Mouse (Mus musculus) layer of hippocampus, adult 2 months (tissue): ENCODE results near the gene Arhgap27. TPM values are rescaled to one million over a fixed set of nuclear protein-coding genes. Genes with fewer than 3 reads are reported as not detected.
"Not testable (repeated sequence)": the region's sequence is repeated elsewhere in the genome, so short reads cannot be mapped to it uniquely, and the experiment has no call there.

Source experiments
- DNase-seq, 2 experiments: peaks; one replicate each; pipeline ENCODE4 v3.0.0; 2022; ENCODE audit warnings: low spot score in 2 of 2
- H3K27ac ChIP-seq: fragments of 200-600 bp; 2 replicates; pipeline ENCODE4 v1.8.1; 2022
- H3K4me3 ChIP-seq: fragments of 200-600 bp; 2 replicates; pipeline ENCODE4 v1.8.1; 2022; ENCODE audit warnings: mild to moderate bottlenecking
- CTCF ChIP-seq: fragments of 200-600 bp; conservative IDR thresholded peaks from 2 replicates; pipeline ENCODE4 v1.8.1; 2022; ENCODE audit warnings: antibody characterized with exemption, mild to moderate bottlenecking, moderate library complexity
- total RNA-seq, 2 experiments: library from RNA; stranded (reverse); gene quantifications; 2 replicates each; pipeline ENCODE4 v1.2.3; 2021

The Arhgap27 gene
- total RNA-seq, 2 experiments from 2014 or later: 11.8 to 14.0 TPM

- peak; percentile 90 for TF ChIP-seq CTCF
- peak overlapping the region; percentile 83 for H3K27ac ChIP-seq
Measured at GRCm38 (mm10) chr11:103332186-103332889, 31.2 kb downstream of the Arhgap27 start.

GRCm38 (mm10) chr11:103331502-103332185 is 31.8 kb downstream of the Arhgap27 start:
- no peak for TF ChIP-seq CTCF
- H3K4me3 ChIP-seq: no peak overlapping the region
- H3K27ac ChIP-seq: no peak overlapping the region
- DNase-seq: no peak

More at GRCm38 (mm10) chr11:103332186-103332889, 31.2 kb downstream of the Arhgap27 start:
- H3K4me3 ChIP-seq: peak overlapping the region; percentile 50
- DNase-seq: peak; percentile 80 to 91

- no peak overlapping the region for H3K27ac ChIP-seq
- DNase-seq: no peak
- peak; percentile 59 for TF ChIP-seq CTCF
- no peak overlapping the region for H3K4me3 ChIP-seq
Measured at GRCm38 (mm10) chr11:103330651-103331319, 32.7 kb downstream of the Arhgap27 start.

- peak; percentile 99 for TF ChIP-seq CTCF
- Histone ChIP-seq H3K27ac (no peak overlapping the region), H3K4me3 (no peak overlapping the region)
- peak in 1 of 2 experiments; percentile 89 for DNase-seq
Measured at GRCm38 (mm10) chr11:103326950-103327349, 36.5 kb downstream of the Arhgap27 start.

GRCm38 (mm10) chr11:103325172-103325571 is 38.3 kb downstream of the Arhgap27 start:
- peak in 1 of 2 experiments; percentile 59 for DNase-seq
- H3K27ac ChIP-seq: no peak overlapping the region
- peak; percentile 76 for TF ChIP-seq CTCF
- no peak overlapping the region for H3K4me3 ChIP-seq

- H3K4me3 ChIP-seq: no peak overlapping the region
- TF ChIP-seq CTCF: no peak
- no peak overlapping the region for H3K27ac ChIP-seq
- no peak for DNase-seq
Measured at GRCm38 (mm10) chr11:103324723-103325122, 38.8 kb downstream of the Arhgap27 start.

GRCm38 (mm10) chr11:103322832-103323231 is 40.7 kb downstream of the Arhgap27 start:
- not testable (repeated sequence) for H3K27ac ChIP-seq, H3K4me3 ChIP-seq, DNase-seq

- no peak overlapping the region for H3K4me3 ChIP-seq
- no peak for DNase-seq
- TF ChIP-seq CTCF: no peak
- H3K27ac ChIP-seq: no peak overlapping the region
Measured at GRCm38 (mm10) chr11:103320646-103321045, 42.8 kb downstream of the Arhgap27 start.

GRCm38 (mm10) chr11:103320196-103320595 is 43.3 kb downstream of the Arhgap27 start:
- no peak for TF ChIP-seq CTCF
- DNase-seq: no peak

GRCm38 (mm10) chr11:103318042-103318441 is 45.5 kb downstream of the Arhgap27 start:
- TF ChIP-seq CTCF: no peak
- no peak overlapping the region for H3K27ac ChIP-seq
- no peak overlapping the region for H3K4me3 ChIP-seq
- no peak for DNase-seq

More at GRCm38 (mm10) chr11:103320196-103320595, 43.3 kb downstream of the Arhgap27 start:
- Histone ChIP-seq H3K27ac (no peak overlapping the region), H3K4me3 (no peak overlapping the region)

- no peak for DNase-seq
- TF ChIP-seq CTCF: no peak
- Histone ChIP-seq H3K27ac (no peak overlapping the region), H3K4me3 (no peak overlapping the region)
Measured at GRCm38 (mm10) chr11:103315379-103315778, 48.1 kb downstream of the Arhgap27 start.

- Histone ChIP-seq H3K27ac (no peak overlapping the region), H3K4me3 (no peak overlapping the region)
- TF ChIP-seq CTCF: no peak
- DNase-seq: no peak
Measured at GRCm38 (mm10) chr11:103314736-103315374, 48.6 kb downstream of the Arhgap27 start.

- Histone ChIP-seq H3K4me3 (no peak overlapping the region), H3K27ac (no peak overlapping the region)
- DNase-seq: no peak
- TF ChIP-seq CTCF: no peak
Measured at GRCm38 (mm10) chr11:103313542-103313941, 50.0 kb downstream of the Arhgap27 start.
